Mouse (Mus musculus) bone marrow macrophage, adult 2 months (primary cell): Measurements from ENCODE around the gene Card9. TPM values are rescaled to one million over a fixed set of nuclear protein-coding genes. Genes with fewer than 3 reads are reported as not detected.

ENCODE experiments used
- H3K27ac ChIP-seq: 2 replicates; pipeline ENCODE4 v1.5.1; 2012; ENCODE audit warnings: low read depth, low read length; ENCODE audit not compliant: insufficient read depth
- H3K4me1 ChIP-seq: 2 replicates; pipeline ENCODE4 v1.6.1; 2012; ENCODE audit warnings: low read length; ENCODE audit not compliant: control insufficient read depth, insufficient read depth
- H3K4me3 ChIP-seq: 2 replicates; pipeline ENCODE4 v1.5.1; 2012; ENCODE audit warnings: mild to moderate bottlenecking, low read length, moderate library complexity; ENCODE audit not compliant: insufficient read depth
- CTCF ChIP-seq: IDR thresholded peaks from 2 replicates; pipeline ENCODE4 v1.5.1; 2012; ENCODE audit warnings: low read depth, mild to moderate bottlenecking, low read length, moderate library complexity
- POLR2A ChIP-seq: IDR thresholded peaks from 2 replicates; pipeline ENCODE4 v1.6.1; 2012; ENCODE audit warnings: mild to moderate bottlenecking, low read depth, low read length, borderline replicate concordance
- polyA plus RNA-seq: library from polyadenylated mRNA; stranded (reverse); fragments of >200 nt; gene quantifications from 2 replicates; pipeline ENCODE4 v1.2.4, GENCODE M21; 2012; ENCODE audit not compliant: missing spikeins, insufficient read depth, insufficient read length

Card9 gene
- 72.6 and 76.8 TPM in 2 replicates for polyA plus RNA-seq

DNA sequence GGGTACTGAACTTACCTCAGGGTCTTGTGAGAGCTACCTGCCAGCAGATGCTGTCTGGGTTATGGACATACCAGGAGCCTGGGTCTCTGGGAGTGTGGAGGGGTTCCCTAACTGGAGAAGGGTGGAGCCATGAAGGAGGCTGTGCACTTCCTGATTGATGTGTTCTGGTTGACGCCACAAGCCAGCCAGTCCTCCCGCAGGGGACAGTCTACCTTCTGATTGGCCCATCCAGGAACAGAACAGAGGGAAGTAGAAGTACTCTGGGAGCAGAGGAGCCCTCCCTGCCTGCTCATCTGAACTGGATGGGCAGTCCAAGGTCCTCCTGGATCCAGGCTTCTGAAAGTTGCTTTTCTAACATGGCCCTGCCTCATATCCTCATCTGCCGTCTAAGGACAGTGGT lies at the start of gene Card9:
Gene Card9, minus strand, starts transcription at position 147 of the 400 bp plus-strand sequence.
- TF ChIP-seq POLR2A (no peak), CTCF (no peak)
- Histone ChIP-seq H3K4me3 (peak within 1 kb of the TSS; percentile 77), H3K27ac (peak within 1 kb of the TSS; percentile 77), H3K4me1 (peaks cover 26% of the 10 kb centered on the region)

DNA sequence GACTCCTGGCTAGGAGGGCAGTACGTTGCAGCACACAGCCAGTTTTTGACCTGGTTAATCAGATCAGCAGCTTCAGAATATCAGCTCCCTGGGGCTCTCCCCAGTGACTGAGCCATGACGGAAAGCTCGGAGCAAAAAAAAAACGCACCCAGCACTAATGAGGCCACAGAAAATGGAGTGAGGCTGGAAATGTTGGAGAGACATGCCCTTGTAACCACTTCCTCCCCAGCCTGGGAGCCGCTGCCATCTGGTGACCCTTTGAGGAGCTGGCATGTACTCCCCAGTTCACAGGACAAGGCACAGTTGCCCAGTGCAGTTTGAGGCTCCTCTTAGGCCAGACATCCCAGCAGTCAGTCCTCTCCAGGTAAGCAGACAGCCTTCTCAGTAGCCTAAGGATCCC lies 49.4 kb upstream of the Card9 start:
- TF ChIP-seq CTCF (no peak), POLR2A (no peak)
- Histone ChIP-seq H3K4me3 (no peak overlapping the region), H3K27ac (no peak overlapping the region), H3K4me1 (peaks cover 13% of the 10 kb centered on the region)

DNA sequence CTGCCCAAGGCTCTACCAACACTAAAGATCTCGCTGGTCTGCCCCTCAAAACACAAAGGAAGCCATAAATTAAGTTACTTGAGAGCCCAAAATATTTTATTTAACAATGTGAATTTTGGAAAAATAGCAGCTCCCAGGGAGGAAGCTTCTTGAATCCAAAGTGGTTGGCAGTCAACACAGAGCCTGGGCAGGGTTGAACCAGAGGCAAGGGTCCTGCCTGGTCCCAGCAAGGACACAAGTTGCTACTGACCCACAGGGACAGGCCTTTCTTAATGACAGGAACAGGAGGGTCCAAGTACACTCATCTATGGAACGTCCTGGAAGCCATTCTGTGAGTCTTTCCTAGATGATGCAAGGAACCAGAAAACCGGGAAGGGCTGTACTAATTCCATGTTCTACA lies 48.6 kb upstream of the Card9 start:
- TF ChIP-seq POLR2A (no peak), CTCF (no peak)
- Histone ChIP-seq H3K4me3 (no peak overlapping the region), H3K27ac (no peak overlapping the region), H3K4me1 (peaks cover 15% of the 10 kb centered on the region)

DNA sequence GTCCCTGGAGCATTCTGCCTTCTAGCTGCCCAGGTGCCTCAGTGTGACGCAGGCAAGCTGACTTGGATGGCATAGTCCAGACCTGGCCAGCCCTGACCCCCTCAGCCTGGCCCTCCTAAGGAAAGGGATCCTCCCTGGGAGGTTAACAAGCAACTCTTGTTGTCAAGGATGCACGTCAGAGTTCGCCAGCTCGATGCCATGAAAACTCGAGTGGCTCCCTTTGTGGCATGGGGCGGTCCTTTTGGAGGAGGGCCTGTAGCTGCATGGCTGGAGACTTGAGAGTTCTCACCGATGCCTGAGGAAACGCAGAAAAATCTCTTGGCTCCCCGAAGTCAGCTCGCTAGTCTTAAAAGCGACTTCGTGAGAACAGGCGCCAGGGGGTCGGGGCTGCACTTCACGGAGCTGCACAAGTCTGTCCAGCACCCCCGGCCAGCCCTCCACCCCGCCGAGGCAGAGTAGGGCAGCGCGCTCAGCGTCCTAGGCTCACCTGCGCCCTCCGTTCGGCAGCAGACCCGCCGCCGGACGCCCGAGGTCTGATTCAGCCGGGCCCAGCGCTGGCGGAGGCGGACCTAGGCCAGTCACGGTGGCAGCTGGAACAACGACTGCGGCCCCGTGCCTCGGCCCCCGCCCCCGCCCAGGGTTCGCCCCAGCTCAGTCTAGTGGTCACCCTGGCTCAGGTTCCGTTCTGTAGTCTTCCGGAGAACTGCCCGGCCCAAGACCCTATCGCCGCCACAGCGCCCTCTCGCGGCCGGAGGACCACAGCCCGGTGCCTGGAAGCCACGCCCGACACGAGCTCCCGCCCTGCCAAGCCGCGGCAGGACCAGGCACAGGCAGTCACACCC lies 48.0 kb upstream of the Card9 start, which contains the start of gene Inpp5e:
Gene Inpp5e, minus strand, starts transcription at position 689 of the 842 bp plus-strand sequence.
- peak within 1 kb of the TSS; percentile 35 for H3K27ac ChIP-seq

DNA sequence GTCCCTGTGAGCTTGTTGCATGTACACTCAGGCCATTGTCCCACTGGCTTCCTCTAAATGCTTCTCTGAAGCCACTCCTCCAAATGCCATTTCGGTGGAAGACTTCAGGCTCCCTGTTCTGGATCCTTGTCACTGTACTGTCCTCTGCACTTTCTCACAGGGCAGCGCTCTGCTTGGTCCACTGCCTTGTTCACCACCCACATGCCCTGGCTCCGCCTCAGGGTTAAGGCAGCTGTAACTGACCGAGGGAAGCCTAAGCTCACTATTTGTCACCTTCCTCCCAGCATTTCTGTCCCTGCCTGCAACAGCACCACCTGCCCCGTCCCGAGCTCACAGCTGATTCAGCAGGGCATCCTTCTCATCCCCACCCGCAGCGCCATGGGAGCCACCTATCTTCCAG lies 42.6 kb upstream of the Card9 start:
- Histone ChIP-seq H3K4me3 (no peak overlapping the region), H3K4me1 (peaks cover 10% of the 10 kb centered on the region; the same call in 1 of the 2 replicates), H3K27ac (no peak overlapping the region)

More for the DNA sequence above, 48.0 kb upstream of the Card9 start, which contains the start of gene Inpp5e:
- H3K4me1 ChIP-seq, result peaks cover 15% of the 10 kb centered on the region
- peak; percentile 36; the same call in 1 of the 2 replicates for TF ChIP-seq CTCF
- TF ChIP-seq POLR2A, result no peak
- H3K4me3 ChIP-seq, result peak within 1 kb of the TSS; percentile 91

DNA sequence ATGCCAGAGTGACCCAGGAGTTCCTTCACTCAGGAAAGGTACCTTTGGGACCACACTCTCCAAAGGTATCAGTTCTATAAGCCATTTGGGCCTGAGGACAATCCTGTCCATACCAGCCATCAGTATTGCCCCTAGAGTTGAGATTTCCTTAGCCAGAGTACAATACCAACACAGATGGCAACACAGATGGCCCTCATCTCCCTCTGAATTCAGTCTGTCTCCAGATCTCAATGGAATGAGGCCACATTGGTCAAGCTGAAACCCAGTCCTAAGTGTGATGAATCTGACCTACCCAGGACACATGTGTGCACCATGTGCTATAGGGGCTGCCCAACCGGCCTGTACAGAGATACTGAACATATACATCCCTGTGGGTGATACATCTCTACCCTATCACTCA lies 41.5 kb upstream of the Card9 start:
- no peak for TF ChIP-seq POLR2A
- no peak for TF ChIP-seq CTCF
- Histone ChIP-seq H3K27ac (no peak overlapping the region), H3K4me1 (peaks cover 6% of the 10 kb centered on the region; the same call in 1 of the 2 replicates), H3K4me3 (no peak overlapping the region)

More for the DNA sequence above, 42.6 kb upstream of the Card9 start:
- TF ChIP-seq POLR2A (no peak), CTCF (no peak)

DNA sequence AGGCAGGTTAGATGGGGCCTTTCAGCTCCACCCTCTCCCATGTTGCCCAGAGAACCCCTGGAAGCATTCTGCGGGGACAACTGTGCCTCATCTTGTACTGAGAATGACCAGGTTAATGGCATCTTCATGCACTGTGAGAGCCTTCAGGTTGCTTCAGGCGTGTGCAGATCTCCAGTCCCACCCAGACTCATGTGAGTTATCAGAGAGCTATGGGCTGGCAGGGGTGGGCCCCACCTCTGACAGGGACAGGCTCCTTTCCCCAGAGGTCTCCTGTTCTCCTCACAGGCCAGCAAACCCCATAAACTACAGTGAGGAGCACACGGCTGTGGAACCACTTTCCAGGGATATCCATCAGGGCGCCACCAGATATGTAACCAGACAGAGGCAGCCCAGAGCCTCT lies 40.3 kb upstream of the Card9 start:
- 0 out of 2 replicates have a peak, but pooled peaks cover 2% of the 10 kb centered on the region for H3K4me1 ChIP-seq
- no peak overlapping the region for H3K27ac ChIP-seq
- TF ChIP-seq CTCF, result no peak
- TF ChIP-seq POLR2A, result no peak
- H3K4me3 ChIP-seq, result no peak overlapping the region

DNA sequence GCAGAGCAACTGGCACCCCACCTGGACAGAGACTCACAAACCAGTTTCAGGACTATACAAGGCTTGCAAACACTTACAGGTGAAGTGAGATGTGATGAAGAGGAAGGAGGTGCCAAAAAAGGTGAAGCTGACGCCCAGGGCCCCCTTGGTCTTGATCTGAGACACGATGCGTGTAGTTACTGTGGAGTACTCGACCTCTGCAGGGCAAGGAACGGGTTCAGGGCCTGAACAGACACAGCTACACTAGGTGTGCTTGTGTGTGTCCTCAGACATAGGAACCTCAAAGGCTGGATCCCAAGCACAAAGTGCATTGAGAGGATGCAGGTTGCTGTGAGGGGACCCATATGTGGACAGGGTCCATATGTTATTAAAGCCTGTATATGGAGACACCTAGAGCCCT lies 39.6 kb upstream of the Card9 start:
- H3K27ac ChIP-seq, result no peak overlapping the region

DNA sequence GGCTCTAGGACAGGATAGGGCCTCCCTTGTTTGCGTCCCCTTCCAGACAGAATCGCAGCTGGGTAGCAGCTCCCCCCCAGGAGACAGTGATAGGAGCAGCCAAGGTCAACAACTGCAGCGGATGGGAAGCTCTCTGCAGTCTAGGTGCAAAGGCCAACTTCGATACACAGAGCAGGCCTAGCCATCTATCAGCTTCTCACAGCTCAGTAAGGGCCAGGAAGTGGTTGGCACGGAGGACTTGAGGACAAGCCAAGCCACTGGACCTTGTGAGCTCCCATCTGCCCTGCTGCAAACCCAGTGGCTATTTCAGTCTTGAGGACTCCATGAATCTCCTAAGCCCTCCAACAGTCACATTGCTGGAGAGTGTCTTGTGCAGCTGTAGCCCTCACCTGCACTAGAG lies 38.9 kb upstream of the Card9 start:
- Histone ChIP-seq H3K4me1 (0 out of 2 replicates have a peak, but pooled peaks cover 1% of the 10 kb centered on the region), H3K4me3 (no peak overlapping the region), H3K27ac (no peak overlapping the region)
- TF ChIP-seq CTCF (no peak), POLR2A (no peak)

More for the DNA sequence above, 39.6 kb upstream of the Card9 start:
- 0 out of 2 replicates have a peak, but pooled peaks cover 2% of the 10 kb centered on the region for H3K4me1 ChIP-seq
- no peak overlapping the region for H3K4me3 ChIP-seq
- TF ChIP-seq CTCF (no peak), POLR2A (no peak)

DNA sequence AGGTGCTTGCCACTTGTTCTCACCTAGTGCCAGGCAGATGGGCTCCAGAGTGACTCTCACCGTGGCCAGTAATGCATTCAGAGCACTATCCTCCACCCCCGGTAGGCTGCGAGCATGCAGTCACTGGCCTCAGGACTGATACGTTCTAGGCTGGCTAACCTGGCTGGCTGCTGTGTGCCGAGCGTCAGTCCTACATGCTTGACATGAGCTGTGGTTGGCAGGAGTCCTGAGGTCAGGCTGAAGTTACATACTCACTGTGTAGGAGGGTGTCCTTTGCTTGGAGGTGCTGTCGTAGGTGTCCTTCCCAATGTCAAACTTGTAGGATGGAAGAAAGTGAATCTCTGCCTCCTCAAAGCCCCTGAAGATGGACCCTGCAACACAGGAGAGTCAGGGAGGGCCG lies 38.3 kb upstream of the Card9 start:
- Histone ChIP-seq H3K4me1 (no peaks in the 10 kb centered on the region), H3K27ac (no peak overlapping the region), H3K4me3 (no peak overlapping the region)
- TF ChIP-seq CTCF (no peak), POLR2A (no peak)
